Mouse (Mus musculus) lung, embryonic 16.5 days (tissue): Measurements from ENCODE around the gene St6galnac6. TPM values are rescaled to one million over a fixed set of nuclear protein-coding genes. Genes with fewer than 3 reads are reported as not detected.
A peak's percentile ranks its signal among the peaks of the same experiment; 100 is the strongest.

ENCODE experiments used
- ATAC-seq: fragments of 200-750 bp; cut with Nextera tagmentation; 2 replicates; pipeline ENCODE4 v1.8.0; 2017; ENCODE audit warnings: low read depth, mild to moderate bottlenecking, moderate library complexity
- H3K27ac ChIP-seq: fragments of 300-500 bp; sonication (generic); 2 replicates; pipeline ENCODE4 v1.5.1; 2014; ENCODE audit warnings: mild to moderate bottlenecking, control low read depth, low read length
- H3K27me3 ChIP-seq: fragments of 300-500 bp; sonication (generic); 2 replicates; pipeline ENCODE4 v1.6.1; 2014; ENCODE audit warnings: low read depth, low read length, mixed read lengths; ENCODE audit not compliant: control insufficient read depth, insufficient read depth
- H3K36me3 ChIP-seq: fragments of 300-500 bp; sonication (generic); 2 replicates; pipeline ENCODE4 v1.6.1; 2014; ENCODE audit warnings: low read length; ENCODE audit not compliant: control insufficient read depth, insufficient read depth
- H3K4me1 ChIP-seq: fragments of 300-500 bp; sonication (generic); replicated peaks from 2 replicates; pipeline ENCODE4 v1.6.1; 2014; ENCODE audit warnings: low read length, mixed read lengths; ENCODE audit not compliant: control insufficient read depth, insufficient read depth
- H3K4me2 ChIP-seq: fragments of 300-500 bp; sonication (generic); 2 replicates; pipeline ENCODE4 v1.6.1; 2014; ENCODE audit warnings: low read depth, low read length, control low read depth
- H3K4me3 ChIP-seq: fragments of 300-500 bp; sonication (generic); 2 replicates; pipeline ENCODE4 v1.5.1; 2014; ENCODE audit warnings: mild to moderate bottlenecking, low read length, control low read depth
- H3K9ac ChIP-seq: fragments of 300-500 bp; sonication (generic); 2 replicates; pipeline ENCODE4 v1.6.1; 2014; ENCODE audit warnings: low read length, control low read depth
- H3K9me3 ChIP-seq: fragments of 300-500 bp; sonication (generic); 2 replicates; pipeline ENCODE4 v1.6.1; 2016; ENCODE audit warnings: low read length; ENCODE audit not compliant: control insufficient read depth
- WGBS: fragments of 180-500 bp; shearing (Covaris S2); extraction: QIAGEN DNeasy Blood & Tissue Kit; methylation state at CpG from one replicate; pipeline ENCODE4 v1.1.7; 2014; 5-methylcytosine and 5-hydroxymethylcytosine counted together
- polyA plus RNA-seq: library from polyadenylated mRNA; unstranded; fragments of >200 nt; fragmentation: Nextera tagmentation; extraction: Ambion mirVana; gene quantifications from 2 replicates; pipeline ENCODE4 v1.2.1, GENCODE M21; 2015

Gene St6galnac6
- polyA plus RNA-seq, 1 experiment from 2014 or later = 25.4 TPM

DNA sequence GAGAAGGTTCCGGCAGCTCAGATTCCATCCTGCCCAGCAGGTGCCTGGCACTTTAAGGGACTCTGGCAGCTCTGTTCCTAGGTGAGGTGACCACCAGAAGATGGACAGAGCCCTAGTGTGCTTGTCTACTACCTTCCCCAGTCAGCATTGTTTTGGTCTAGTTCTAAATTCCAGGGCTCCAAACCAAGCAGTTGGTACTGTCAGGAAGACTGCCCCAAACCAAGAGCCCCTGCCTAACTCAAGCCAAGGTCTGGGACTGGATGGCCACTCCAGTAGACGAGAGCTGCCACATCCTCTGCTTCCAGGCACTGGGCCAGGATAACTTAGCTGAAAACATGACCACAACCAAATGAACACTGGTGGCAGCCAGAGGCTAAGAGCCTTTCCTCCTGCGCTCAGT is 30.6 kb upstream of the St6galnac6 start:
- H3K4me2 ChIP-seq = no peak overlapping the region
- H3K4me3 ChIP-seq = no peak overlapping the region
- no peaks in the 10 kb centered on the region for H3K27me3 ChIP-seq
- H3K9ac ChIP-seq = no peak overlapping the region
- no peak overlapping the region for H3K27ac ChIP-seq
- no peaks in the 10 kb centered on the region for H3K9me3 ChIP-seq
- H3K4me1 ChIP-seq = peaks cover 10% of the 10 kb centered on the region
- WGBS = 79% methylated on average over 3 of the region's 3 CpGs
- ATAC-seq = no peak
- H3K36me3 ChIP-seq = peaks cover 34% of the 10 kb centered on the region

DNA sequence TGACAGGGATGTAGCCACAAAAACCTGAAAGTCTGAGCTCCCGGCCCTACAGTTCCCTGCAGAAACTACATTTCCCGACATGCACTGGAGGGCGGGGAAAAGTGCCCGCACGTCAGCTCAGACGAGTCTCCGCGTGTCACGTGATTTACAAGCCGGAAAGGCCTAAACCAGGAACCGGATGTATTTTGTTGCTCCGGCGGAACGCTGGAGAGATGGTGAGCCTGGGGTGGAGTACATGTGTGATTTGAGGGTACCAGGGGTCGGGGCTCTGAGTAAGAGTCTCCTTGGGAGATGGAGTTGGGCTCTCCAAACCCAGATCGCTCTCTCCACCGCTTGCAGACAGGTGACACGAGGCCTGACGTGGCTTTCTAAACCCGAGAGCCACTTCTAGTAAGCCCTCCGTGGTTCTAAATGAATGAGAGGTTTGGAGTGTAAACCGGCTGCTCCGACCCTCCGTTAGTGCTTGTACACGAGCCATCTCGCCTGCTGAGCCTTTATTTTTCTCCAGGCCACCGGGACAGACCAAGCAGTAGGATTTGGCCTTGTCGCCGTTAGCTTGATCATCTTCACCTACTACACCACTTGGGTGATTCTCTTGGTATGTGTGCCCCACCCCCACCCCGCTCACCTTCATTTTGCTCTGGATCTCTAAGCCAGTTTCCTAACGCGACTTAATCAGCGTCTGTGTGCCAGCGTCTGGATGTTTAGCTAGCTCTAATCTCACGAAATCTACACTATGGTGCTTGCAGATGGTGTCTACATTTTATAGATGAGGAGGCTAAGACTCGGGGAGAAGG is 28.6 kb upstream of the St6galnac6 start, which contains the start of gene Dpm2:
Gene Dpm2, plus strand, starts transcription at position 161 of the 797 bp plus-strand sequence.
- peak within 1 kb of the TSS; percentile 78 for H3K4me2 ChIP-seq
- WGBS = under 1% methylated on average over 36 of the region's 36 CpGs
- no peaks in the 10 kb centered on the region for H3K9me3 ChIP-seq
- peaks cover 17% of the 10 kb centered on the region for H3K36me3 ChIP-seq
- H3K27me3 ChIP-seq = peaks cover 7% of the 10 kb centered on the region
- H3K9ac ChIP-seq = peak within 1 kb of the TSS; percentile 81
- peak; percentile 82 for ATAC-seq
- peak within 1 kb of the TSS; percentile 75 for H3K4me3 ChIP-seq
- H3K27ac ChIP-seq = peak within 1 kb of the TSS; percentile 19
- peaks cover 18% of the 10 kb centered on the region for H3K4me1 ChIP-seq

DNA sequence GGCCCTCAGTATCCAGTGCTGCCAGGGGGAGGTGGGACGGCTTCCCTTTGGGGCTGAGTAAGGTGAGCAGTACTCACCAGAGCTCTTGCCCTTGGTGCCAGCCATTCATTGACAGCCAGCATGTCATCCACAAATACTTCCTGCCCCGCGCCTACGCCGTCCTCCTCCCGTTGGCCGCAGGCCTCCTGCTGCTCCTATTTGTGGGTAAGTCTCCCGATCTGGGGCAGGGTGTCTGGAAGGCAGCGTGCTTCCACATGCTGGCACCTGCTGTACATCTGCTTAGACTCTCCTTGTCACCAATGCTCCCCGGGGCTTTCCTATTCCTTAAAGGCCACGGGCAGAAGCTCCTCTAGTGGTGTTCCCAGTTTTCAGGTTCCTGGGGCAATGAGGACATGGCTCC is 27.3 kb upstream of the St6galnac6 start:
- Histone ChIP-seq H3K9me3 (no peaks in the 10 kb centered on the region), H3K4me3 (no peak overlapping the region), H3K27ac (no peak overlapping the region), H3K4me2 (no peak overlapping the region), H3K27me3 (peaks cover 9% of the 10 kb centered on the region), H3K36me3 (peaks cover 13% of the 10 kb centered on the region), H3K9ac (no peak overlapping the region), H3K4me1 (peaks cover 18% of the 10 kb centered on the region)
- 89% methylated on average over 11 of the region's 11 CpGs for WGBS
- ATAC-seq = no peak

DNA sequence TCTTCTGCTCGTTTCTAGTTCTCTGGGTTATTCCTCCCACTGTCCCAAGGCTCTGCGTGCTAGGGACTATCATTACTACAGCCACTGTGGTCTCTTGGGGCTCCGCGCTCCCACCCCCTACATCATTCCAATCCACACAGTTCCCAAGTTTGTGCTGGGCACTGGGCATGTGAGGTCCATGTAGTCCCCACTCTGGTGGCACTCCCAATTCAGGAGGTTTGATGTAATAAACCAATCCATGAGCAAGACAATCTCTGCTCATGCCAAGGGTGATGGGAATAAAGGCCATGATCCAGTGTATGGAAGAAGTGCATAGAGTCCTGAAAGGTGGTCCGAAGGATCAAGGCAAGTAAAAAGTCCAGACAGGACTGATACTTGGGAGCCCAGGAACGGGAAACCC is 25.0 kb upstream of the St6galnac6 start, which contains the start of gene Pip5kl1:
Gene Pip5kl1, plus strand, starts transcription at position 301 of the 400 bp plus-strand sequence.
- Histone ChIP-seq H3K4me3 (peak within 1 kb of the TSS; percentile 37), H3K9ac (peak within 1 kb of the TSS; percentile 47), H3K4me2 (peak within 1 kb of the TSS; percentile 74), H3K27ac (no peak within 1 kb of the TSS), H3K27me3 (peaks cover 24% of the 10 kb centered on the region), H3K9me3 (no peaks in the 10 kb centered on the region), H3K4me1 (peaks cover 18% of the 10 kb centered on the region), H3K36me3 (peaks cover 5% of the 10 kb centered on the region)
- WGBS = 69% methylated on average over 6 of the region's 6 CpGs
- no peak for ATAC-seq

DNA sequence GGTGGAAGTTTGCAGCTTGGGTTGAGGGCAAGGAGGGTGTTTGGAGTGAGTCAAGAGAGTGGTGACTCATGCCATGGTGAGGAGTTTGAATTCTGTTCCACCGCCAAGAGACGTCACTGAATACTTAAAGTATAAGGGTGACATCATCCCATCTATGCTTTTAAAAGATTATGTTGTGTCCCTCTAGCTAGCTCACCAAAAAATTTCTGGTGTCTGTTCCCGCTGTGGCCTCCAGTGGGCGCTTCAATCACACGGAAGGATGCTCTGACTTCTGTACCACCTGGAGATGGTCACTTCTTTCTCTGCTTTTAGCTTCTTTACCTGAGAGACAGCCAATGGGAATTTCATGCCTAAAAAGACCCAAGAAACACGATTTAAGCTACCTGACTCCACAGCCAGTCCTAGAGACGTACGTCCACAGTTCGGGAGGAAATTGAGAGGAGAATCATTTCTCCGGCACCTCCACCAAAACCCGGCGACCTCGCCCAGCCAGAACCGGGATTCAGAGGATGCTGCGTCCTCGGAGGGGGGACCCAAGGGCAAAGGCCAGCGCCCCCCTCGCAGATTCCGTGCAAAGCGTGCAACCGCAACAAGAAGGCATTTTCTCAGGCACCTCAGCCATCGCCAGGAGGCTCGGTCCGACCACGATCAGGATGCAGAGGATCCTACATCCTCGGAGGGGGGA is 24.5 kb upstream of the St6galnac6 start:
- no peak overlapping the region for H3K27ac ChIP-seq
- H3K4me2 ChIP-seq = peak overlapping the region; percentile 74
- H3K9ac ChIP-seq = peak overlapping the region; percentile 47
- H3K27me3 ChIP-seq = peaks cover 28% of the 10 kb centered on the region
- ATAC-seq = no peak
- peak overlapping the region; percentile 37 for H3K4me3 ChIP-seq
- 2% methylated on average over 26 of the region's 26 CpGs for WGBS
- no peaks in the 10 kb centered on the region for H3K9me3 ChIP-seq
- peaks cover 18% of the 10 kb centered on the region for H3K4me1 ChIP-seq
- H3K36me3 ChIP-seq = peaks cover 5% of the 10 kb centered on the region

DNA sequence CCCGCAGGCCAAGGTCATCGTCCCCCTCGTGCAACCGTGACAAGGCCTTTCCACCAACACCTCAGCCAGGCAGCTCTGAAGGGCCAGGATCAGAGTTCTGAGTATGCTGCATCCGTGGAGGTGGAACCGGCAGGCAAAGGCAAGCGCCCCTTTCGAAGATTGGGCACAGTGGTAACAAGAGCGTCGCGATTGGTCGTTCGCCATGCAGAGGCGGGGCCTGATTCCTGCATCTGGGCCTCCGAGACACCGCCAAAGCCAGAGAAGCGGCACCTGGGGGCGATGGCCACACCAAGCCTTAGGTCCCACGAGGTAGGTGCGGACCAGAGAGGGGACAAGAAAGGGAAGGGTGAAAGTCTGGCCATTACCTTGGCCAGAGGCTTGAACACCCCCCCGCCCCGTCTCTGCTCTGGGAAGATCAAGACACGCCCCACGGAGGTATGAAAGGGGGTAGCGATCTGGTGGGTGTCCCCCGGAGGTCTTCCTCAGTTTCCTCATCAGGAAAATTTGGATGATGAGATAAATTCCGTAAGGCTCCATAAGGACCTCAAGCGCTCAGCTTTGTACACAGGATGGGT is 23.8 kb upstream of the St6galnac6 start, which contains the start of gene 9430097D07Rik:
Gene 9430097D07Rik, minus strand, starts transcription at position 99 of the 575 bp plus-strand sequence.
- ATAC-seq = no peak; the same call in 1 of the 2 replicates

DNA sequence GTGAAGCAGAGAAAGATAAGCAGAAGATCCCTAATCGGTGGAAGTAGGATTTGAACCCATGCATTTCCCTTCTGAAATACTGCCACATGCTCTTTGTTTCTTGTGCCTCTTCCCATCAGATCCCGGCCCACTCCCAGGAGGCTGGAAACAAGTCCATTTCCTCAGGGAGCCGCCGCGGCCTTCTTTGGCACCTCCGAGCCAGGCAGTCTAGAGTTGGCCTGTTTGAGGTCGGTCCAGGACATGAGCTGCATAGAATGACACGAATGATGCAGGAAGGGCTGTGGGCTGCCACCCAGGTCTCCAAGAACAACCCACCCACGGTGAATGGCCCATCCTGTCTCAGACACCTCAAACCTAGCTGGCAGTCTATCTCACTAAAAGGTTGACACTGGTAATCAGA is 23.0 kb upstream of the St6galnac6 start:
- no peak for ATAC-seq
- WGBS = 81% methylated on average over 9 of the region's 9 CpGs
- Histone ChIP-seq H3K4me2 (no peak overlapping the region), H3K27me3 (peaks cover 28% of the 10 kb centered on the region), H3K4me3 (no peak overlapping the region), H3K36me3 (peaks cover 5% of the 10 kb centered on the region), H3K4me1 (peaks cover 15% of the 10 kb centered on the region), H3K9ac (no peak overlapping the region), H3K27ac (no peak overlapping the region), H3K9me3 (no peaks in the 10 kb centered on the region)

More for the DNA sequence above, 23.8 kb upstream of the St6galnac6 start, which contains the start of gene 9430097D07Rik:
- no peaks in the 10 kb centered on the region for H3K9me3 ChIP-seq
- 9% methylated on average over 28 of the region's 28 CpGs for WGBS
- peak within 1 kb of the TSS; percentile 47 for H3K9ac ChIP-seq
- H3K27ac ChIP-seq = no peak within 1 kb of the TSS
- peaks cover 28% of the 10 kb centered on the region for H3K27me3 ChIP-seq
- H3K36me3 ChIP-seq = peaks cover 5% of the 10 kb centered on the region
- peaks cover 18% of the 10 kb centered on the region for H3K4me1 ChIP-seq
- H3K4me3 ChIP-seq = peak within 1 kb of the TSS; percentile 37
- H3K4me2 ChIP-seq = peak within 1 kb of the TSS; percentile 74

DNA sequence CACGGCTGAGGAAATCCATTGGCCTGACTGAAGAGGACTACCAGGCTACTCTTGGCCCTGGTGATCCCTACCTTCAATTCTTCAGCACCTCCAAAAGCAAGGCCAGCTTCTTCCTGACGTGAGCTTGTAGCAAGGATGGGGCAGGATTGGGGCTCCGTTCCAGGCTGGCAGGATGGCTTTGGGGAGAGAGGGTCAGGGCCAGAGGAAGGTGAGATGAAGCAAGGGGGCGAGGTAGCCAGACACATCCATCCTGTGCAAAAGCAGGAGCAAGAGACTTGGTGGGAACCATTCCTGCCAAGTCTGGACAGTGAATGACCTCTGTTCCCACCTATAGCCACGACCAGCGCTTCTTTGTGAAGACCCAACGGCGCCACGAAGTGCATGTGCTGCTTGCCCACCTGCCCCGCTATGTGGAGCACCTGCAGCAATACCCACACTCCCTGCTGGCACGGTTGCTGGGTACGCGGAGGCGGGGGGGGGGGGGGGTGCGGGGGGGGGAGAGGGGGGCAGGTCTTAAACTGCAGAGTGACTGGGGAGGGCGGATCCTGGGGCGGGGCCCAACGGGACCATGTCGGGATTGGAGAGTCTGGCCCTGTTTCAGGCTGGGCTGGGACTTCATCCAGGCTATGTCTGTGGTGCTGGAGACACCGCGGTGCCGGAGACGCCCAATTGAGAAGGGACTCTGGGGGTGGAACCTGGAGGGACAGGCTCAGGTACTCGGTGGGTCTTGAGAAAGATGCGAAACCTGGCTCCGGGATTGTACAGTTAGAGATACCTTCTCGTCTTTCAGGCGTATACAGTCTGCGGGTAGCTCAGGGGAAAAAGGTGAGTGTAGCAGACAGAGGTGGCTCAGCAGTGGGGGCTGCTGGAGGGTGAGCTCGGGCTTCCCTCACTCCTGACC is 21.1 kb upstream of the St6galnac6 start:
- no peak for ATAC-seq
- H3K27ac ChIP-seq = no peak overlapping the region
- no peak overlapping the region for H3K9ac ChIP-seq
- peaks cover 13% of the 10 kb centered on the region for H3K4me1 ChIP-seq
- 36% methylated on average over 25 of the region's 30 CpGs for WGBS
- H3K4me3 ChIP-seq = no peak overlapping the region
- no peaks in the 10 kb centered on the region for H3K9me3 ChIP-seq
- H3K4me2 ChIP-seq = no peak overlapping the region
- peaks cover 28% of the 10 kb centered on the region for H3K27me3 ChIP-seq
- peaks cover 1% of the 10 kb centered on the region for H3K36me3 ChIP-seq
